Comparison of ENCODE assay signal across 23 mouse cellular contexts in genomic region chr4:87977820-87978448, GRCm38 (mm10). TPM values are rescaled to one million over a fixed set of nuclear protein-coding genes. Genes with fewer than 3 reads are reported as not detected.
DNase-seq lines count a peak whose midpoint lies in the region; ATAC-seq and TF ChIP-seq lines count a peak whose summit lies in the region.
"Had no signal": no experiment of that assay in that cellular context is flagged by ENCODE, and none has a peak within 500 bp of the region (broad histone marks: within the 10 kb centered on the region; RNA-seq: fewer than 3 reads in every experiment).

No protein-coding gene starts in this region.

- no peaks in the 10 kb centered on the region for H3K27me3 ChIP-seq in kidney, embryonic 14.5 days (ENCODE audit: control insufficient read depth, insufficient read depth, low read length)
- H3K27me3 ChIP-seq in kidney, adult 2 months (replicated peaks; ENCODE audit: control insufficient read depth, insufficient read depth, low read length): no peaks in the 10 kb centered on the region
- no peaks in the 10 kb centered on the region for H3K27me3 ChIP-seq in lung, postnatal 0 days (replicated peaks; ENCODE audit: insufficient read depth, low read length)
- no peaks in the 10 kb centered on the region for H3K27me3 ChIP-seq in intestine, embryonic 14.5 days (replicated peaks; ENCODE audit: control insufficient read depth, insufficient read depth, low read length)
- H3K27me3 ChIP-seq: limb, embryonic 12.5 days; liver, embryonic 12.5 days had no signal

- WGBS in kidney, embryonic 14.5 days: 31% methylated on average over 11 of the region's 11 CpGs
- 57% methylated on average over 11 of the region's 11 CpGs for WGBS in kidney, adult 2 months
- 35% methylated on average over 11 of the region's 11 CpGs for WGBS in lung, postnatal 0 days
- 46% methylated on average over 11 of the region's 11 CpGs for WGBS in lung, adult 2 months
- 21% methylated on average over 11 of the region's 11 CpGs for WGBS in intestine, embryonic 14.5 days
- 31% methylated on average over 11 of the region's 11 CpGs for WGBS in large intestine, adult 2 months

- no peak for DNase-seq in kidney, adult 2 months
- DNase-seq in lung, postnatal 0 days (ENCODE audit: low spot score): no peak
- no peak for DNase-seq in lung, adult 2 months
- DNase-seq in intestine, embryonic 14.5 days (ENCODE audit: low spot score): no peak
- peak; percentile 43 for DNase-seq in large intestine, adult 2 months (ENCODE audit: low read depth, low spot score)
- DNase-seq in gastrocnemius, postnatal 4 days (ENCODE audit: low spot score in 2 of 2): no peak
- DNase-seq in ovary, postnatal 36 days (ENCODE audit: low spot score): no peak
- DNase-seq: adrenal gland, adult 8-10 months; cerebellum, adult 18-20 months; cerebellum, postnatal 14 days; forebrain, postnatal 0 days; gastrocnemius, postnatal 36 days; kidney, adult 9 months; lung, adult 18-20 months; right cerebral cortex, postnatal 14 days had no signal

- no peak overlapping the region for H3K27ac ChIP-seq in kidney, embryonic 14.5 days (ENCODE audit: low read depth, low read length)
- no peak overlapping the region for H3K27ac ChIP-seq in kidney, adult 2 months (ENCODE audit: insufficient read depth, low read depth, low read length)
- H3K27ac ChIP-seq in lung, postnatal 0 days (ENCODE audit: low read length): no peak overlapping the region
- H3K27ac ChIP-seq in intestine, embryonic 14.5 days (ENCODE audit: low read depth): peak overlapping the region; percentile 34; the same call in 1 of the 2 replicates
- H3K27ac ChIP-seq: heart, embryonic 10.5 days; hindbrain, embryonic 10.5 days; hindbrain, postnatal 0 days; limb, embryonic 12.5 days; liver, embryonic 12.5 days had no signal

- H3K4me2 ChIP-seq in kidney, embryonic 14.5 days (replicated peaks; ENCODE audit: low read depth, low read length): no peak overlapping the region
- H3K4me2 ChIP-seq in lung, postnatal 0 days (replicated peaks; ENCODE audit: low read depth, low read length): peak overlapping the region; percentile 12; the same call in 1 of the 2 replicates
- H3K4me2 ChIP-seq in intestine, embryonic 14.5 days (ENCODE audit: low read length): peak overlapping the region; percentile 6; the same call in 1 of the 2 replicates
- H3K4me2 ChIP-seq: limb, embryonic 12.5 days; liver, embryonic 12.5 days; midbrain, embryonic 11.5 days had no signal

- no peaks in the 10 kb centered on the region for H3K9me3 ChIP-seq in kidney, embryonic 14.5 days (ENCODE audit: control insufficient read depth, low read length)
- no peaks in the 10 kb centered on the region for H3K9me3 ChIP-seq in lung, postnatal 0 days (ENCODE audit: low read length)
- H3K9me3 ChIP-seq in intestine, embryonic 14.5 days (ENCODE audit: control insufficient read depth, low read length): no peaks in the 10 kb centered on the region
- H3K9me3 ChIP-seq: heart, embryonic 10.5 days; hindbrain, embryonic 10.5 days; limb, embryonic 12.5 days; liver, embryonic 12.5 days had no signal

- no peaks in the 10 kb centered on the region for H3K36me3 ChIP-seq in kidney, embryonic 14.5 days (ENCODE audit: control insufficient read depth, insufficient read depth, low read length)
- no peaks in the 10 kb centered on the region for H3K36me3 ChIP-seq in kidney, adult 2 months (ENCODE audit: control insufficient read depth, insufficient read depth, low read length)
- H3K36me3 ChIP-seq in lung, postnatal 0 days (ENCODE audit: insufficient read depth, low read length): no peaks in the 10 kb centered on the region
- H3K36me3 ChIP-seq in intestine, embryonic 14.5 days (ENCODE audit: control insufficient read depth, insufficient read depth, low read length): no peaks in the 10 kb centered on the region
- H3K36me3 ChIP-seq: heart, embryonic 10.5 days; hindbrain, embryonic 10.5 days; limb, embryonic 12.5 days; liver, embryonic 12.5 days had no signal

- H3K9ac ChIP-seq in kidney, embryonic 14.5 days (ENCODE audit: low read depth, low read length): no peak overlapping the region
- no peak overlapping the region for H3K9ac ChIP-seq in lung, postnatal 0 days (replicated peaks; ENCODE audit: low read depth)
- no peak overlapping the region for H3K9ac ChIP-seq in intestine, embryonic 14.5 days (ENCODE audit: low read length)
- H3K9ac ChIP-seq: forebrain, postnatal 0 days; limb, embryonic 12.5 days; liver, embryonic 12.5 days had no signal

- peaks cover 9% of the 10 kb centered on the region; the same call in 1 of the 2 replicates for H3K4me1 ChIP-seq in kidney, embryonic 14.5 days (ENCODE audit: control insufficient read depth, insufficient read depth, low read length)
- H3K4me1 ChIP-seq in kidney, adult 2 months (ENCODE audit: control insufficient read depth, insufficient read depth, low read length): 0 out of 2 replicates have a peak, but pooled peaks cover under 1% of the 10 kb centered on the region
- H3K4me1 ChIP-seq in lung, postnatal 0 days (ENCODE audit: insufficient read depth, low read depth, low read length): peaks cover 8% of the 10 kb centered on the region; the same call in 1 of the 2 replicates
- peaks cover 5% of the 10 kb centered on the region; the same call in 1 of the 2 replicates for H3K4me1 ChIP-seq in lung, adult 2 months (ENCODE audit: control insufficient read depth, insufficient read depth, low read length)
- peaks cover 30% of the 10 kb centered on the region for H3K4me1 ChIP-seq in intestine, embryonic 14.5 days (replicated peaks; ENCODE audit: control insufficient read depth, insufficient read depth, low read length)

- no peak for TF ChIP-seq CTCF in kidney, adult 2 months (conservative IDR thresholded peaks at IDR 0.05; ENCODE audit: insufficient read depth, insufficient read length, low read depth, low read length)
- no peak for TF ChIP-seq CTCF in lung, postnatal 0 days (IDR thresholded peaks at IDR 0.05)
- no peak for TF ChIP-seq CTCF in lung, adult 2 months (IDR thresholded peaks at IDR 0.05; ENCODE audit: insufficient read depth, low read length)

- TF ChIP-seq POLR2A in kidney, adult 2 months (IDR thresholded peaks at IDR 0.05; ENCODE audit: low read depth, low read length): no peak
- TF ChIP-seq POLR2A in lung, adult 2 months (IDR thresholded peaks at IDR 0.05; ENCODE audit: borderline replicate concordance, extremely low read depth, low read depth, low read length): no peak

- TF ChIP-seq EP300 in lung, postnatal 0 days (IDR thresholded peaks at IDR 0.05): no peak

- ATAC-seq in kidney, embryonic 14.5 days (ENCODE audit: low FRiP score, low TSS enrichment): peak; percentile 62; the same call in 1 of the 2 replicates
- no peak for ATAC-seq in lung, postnatal 0 days
- peak; percentile 70; the same call in 1 of the 2 replicates for ATAC-seq in intestine, embryonic 14.5 days (replicated peaks; ENCODE audit: low FRiP score, low TSS enrichment, low read depth)
- ATAC-seq: activated CD4-positive, CD25-positive, alpha-beta regulatory T cell, adult 4 months; forebrain, postnatal 0 days; hindbrain, postnatal 0 days; liver, embryonic 12.5 days had no signal

- H3K4me3 ChIP-seq in kidney, embryonic 14.5 days (ENCODE audit: low read length): no peak overlapping the region
- H3K4me3 ChIP-seq in kidney, adult 2 months (ENCODE audit: insufficient read depth, low read depth, low read length): no peak overlapping the region
- no peak overlapping the region for H3K4me3 ChIP-seq in lung, postnatal 0 days (ENCODE audit: low read depth, low read length)
- no peak overlapping the region for H3K4me3 ChIP-seq in lung, adult 2 months (replicated peaks; ENCODE audit: extremely low read depth, low read depth, low read length)
- H3K4me3 ChIP-seq in intestine, embryonic 14.5 days (ENCODE audit: low read depth, low read length): no peak overlapping the region
- H3K4me3 ChIP-seq: heart, embryonic 10.5 days; hindbrain, embryonic 10.5 days; limb, embryonic 12.5 days; liver, embryonic 12.5 days had no signal

RNA-seq across cellular contexts. Expression of gene Mllt3, which starts 55.2 kb away (rescaled TPM):
- 28.7 and 33.4 TPM in 2 replicates for polyA plus RNA-seq in kidney, embryonic 14.5 days (2014; fragmentation: Nextera tagmentation; extraction: Ambion mirVana)
- 3.7 and 5.2 TPM in 2 replicates for polyA plus RNA-seq in kidney, adult 2 months (2012; rRNA removed)
- polyA plus RNA-seq in lung, postnatal 0 days (2015; fragmentation: Nextera tagmentation; extraction: Ambion mirVana): 32.7 and 37.0 TPM in 2 replicates
- polyA plus RNA-seq in lung, adult 2 months (2012; rRNA removed): 6.7 and 8.5 TPM in 2 replicates
- 31.5 and 34.4 TPM in 2 replicates for polyA plus RNA-seq in intestine, embryonic 14.5 days (2014; fragmentation: Nextera tagmentation; extraction: Ambion mirVana)
- polyA plus RNA-seq in large intestine, adult 2 months (2012; rRNA removed): 6.1 and 6.9 TPM in 2 replicates
- total RNA-seq in gastrocnemius, postnatal 4 days (2021): 100 to 1,000 TPM; 103 to 104 TPM
